Mouse (Mus musculus): ENCODE measurements at regions not wholly inside any gene's neighbourhood (a gene's known extent, or its start where the extent isn't known, plus 50 kb on each side); places are given as distances from the start of the nearest gene placed in this dataset.

- no peak for TF ChIP-seq UBTF (IDR thresholded peaks at IDR 0.05; ENCODE audit: borderline replicate concordance, insufficient read depth, low read depth, low read length)
- TF ChIP-seq POLR2A (IDR thresholded peaks at IDR 0.05; ENCODE audit: control insufficient read depth in 1 of 2, insufficient read depth in 1 of 2, low read depth in 1 of 2, low read length in 2 of 2, poor library complexity in 1 of 2): no peak
- no peak for TF ChIP-seq MAFK (IDR thresholded peaks at IDR 0.05; ENCODE audit: borderline replicate concordance, low read depth, low read length)
- TF ChIP-seq JUND (IDR thresholded peaks at IDR 0.05; ENCODE audit: low read depth, low read length): no peak
- no peak for TF ChIP-seq GABPA (IDR thresholded peaks at IDR 0.05; ENCODE audit: low read depth, low read length)
- no peak for TF ChIP-seq ZMIZ1 (IDR thresholded peaks at IDR 0.05; ENCODE audit: low read depth, low read length)
- TF ChIP-seq CTCF (IDR thresholded peaks at IDR 0.05 in 2 of 3, conservative IDR thresholded peaks at IDR 0.05 in 1 of 3; ENCODE audit: control insufficient read depth in 1 of 3, insufficient read depth in 1 of 3, low read depth in 2 of 3, low read length in 3 of 3, poor library complexity in 1 of 3, severe bottlenecking in 1 of 3): no peak
- no peak for TF ChIP-seq ZKSCAN1 (IDR thresholded peaks at IDR 0.05; ENCODE audit: low read depth, low read length)
- no peak for TF ChIP-seq EP300 (IDR thresholded peaks at IDR 0.05; ENCODE audit: low read depth in 1 of 2, low read length in 2 of 2)
- TF ChIP-seq POLR2AphosphoS2 (IDR thresholded peaks at IDR 0.05; ENCODE audit: low read length): no peak
- no peak for TF ChIP-seq TBP (IDR thresholded peaks at IDR 0.05; ENCODE audit: low read depth, low read length)
Observed at GRCm38 (mm10) chr9:46507036-46507435, 187.2 kb upstream of the 4931429L15Rik start.

Data from MEL (cell line).